Mouse (Mus musculus) 3T3-L1 (cell line): ENCODE measurements at regions not wholly inside any gene's neighbourhood (a gene's known extent, or its start where the extent isn't known, plus 50 kb on each side); places are given as distances from the start of the nearest gene placed in this dataset.
"Not testable (repeated sequence)": the region's sequence is repeated elsewhere in the genome, so short reads cannot be mapped to it uniquely, and the experiment has no call there.

Experiments
- DNase-seq: peaks from one replicate; pipeline ENCODE4 v3.0.0-alpha.2; 2015; ENCODE audit warnings: low read depth, low spot score

DNA sequence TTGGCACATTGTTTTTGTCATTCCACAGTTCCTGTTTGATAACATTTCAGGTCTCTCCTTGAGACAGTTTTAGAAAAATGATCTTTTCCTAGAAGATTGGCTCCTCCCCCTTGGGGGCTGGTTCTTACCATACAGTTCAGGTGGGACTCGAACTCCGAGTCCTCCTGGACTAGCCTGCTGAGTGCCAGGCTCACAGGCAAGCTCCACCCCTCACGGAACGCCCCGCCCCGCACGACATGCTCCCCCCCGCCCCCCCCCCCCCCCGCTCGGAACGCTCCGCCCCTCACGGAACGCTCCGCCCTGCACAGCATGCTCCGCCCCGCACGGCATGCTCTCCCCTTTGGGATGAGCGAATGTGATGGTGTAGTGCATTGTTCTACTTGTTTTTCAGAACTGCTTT lies 65.9 kb upstream of the Inpp5a start:
- DNase-seq, result no peak

DNA sequence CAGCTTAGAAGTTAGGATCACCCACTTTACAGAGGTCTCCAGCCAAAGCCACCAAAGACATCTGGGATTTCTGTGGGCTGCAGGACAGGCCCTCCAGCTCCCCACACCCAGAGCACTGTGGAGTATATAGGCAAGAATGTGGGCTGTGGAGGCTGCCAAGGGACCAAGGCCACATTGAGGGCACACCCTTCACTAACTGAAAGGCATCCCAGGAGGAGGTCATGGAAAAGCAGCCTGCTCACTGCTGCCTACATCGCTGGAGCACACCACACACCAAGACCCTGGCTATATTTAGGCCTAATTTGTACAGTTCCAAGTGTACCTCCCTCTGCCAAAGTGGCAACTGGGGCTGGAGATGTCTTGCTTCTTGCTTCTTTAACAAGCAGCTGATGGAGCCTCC lies 61.9 kb upstream of the Inpp5a start:
- peak; percentile 27 for DNase-seq

DNA sequence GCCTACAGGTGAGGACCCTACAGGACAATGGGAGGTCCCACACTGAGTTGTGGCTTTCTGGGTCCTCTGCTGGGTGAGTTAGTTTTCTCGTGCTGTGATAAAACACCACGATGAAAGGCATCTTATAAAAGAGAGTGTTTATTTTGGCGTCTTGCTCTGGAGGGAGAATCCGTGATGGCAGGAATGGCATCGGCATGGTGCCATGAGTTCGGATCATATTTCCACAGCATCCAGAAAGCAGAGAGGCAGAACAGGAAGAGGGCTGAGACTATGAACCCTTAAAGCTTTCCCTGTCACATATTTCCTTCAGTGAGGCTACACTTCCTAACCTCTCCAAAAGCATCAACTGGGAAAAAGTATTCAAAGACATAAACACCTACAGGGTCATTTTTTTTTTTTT lies 56.1 kb upstream of the Inpp5a start:
- DNase-seq, result no peak

DNA sequence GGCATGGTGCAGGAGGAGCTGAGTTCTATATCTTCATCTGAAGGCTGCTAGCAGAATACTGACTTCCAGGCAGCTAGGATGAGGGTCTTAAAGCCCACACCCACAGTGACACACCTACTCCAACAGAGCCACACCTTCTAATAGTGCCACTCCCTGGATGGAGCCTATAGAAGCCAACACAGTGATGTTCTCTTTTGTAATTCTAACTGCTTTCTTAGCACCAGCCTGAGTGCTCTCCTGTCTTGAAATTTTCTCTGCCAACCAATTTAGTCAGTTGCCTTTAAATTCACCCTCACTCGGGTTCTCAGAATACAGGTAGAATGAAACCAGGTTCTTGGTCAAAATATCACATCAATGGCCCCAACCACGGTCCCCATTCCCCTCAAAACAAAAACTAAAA lies 50.9 kb upstream of the Inpp5a start:
- not testable (repeated sequence) for DNase-seq
